Mouse (Mus musculus) natural killer cell, adult 2 months (primary cell): Measurements from ENCODE around the gene A730009L09Rik.

Source experiments
- DNase-seq, 2 experiments: peaks; one replicate each; pipeline ENCODE4 v3.0.0; 2022; ENCODE audit warnings: low spot score in 2 of 2

A730009L09Rik gene

GRCm38 (mm10) chr16:84514821-84515220 lies at the start of gene A730009L09Rik:
Gene A730009L09Rik, plus strand, starts transcription at chr16:84515121.
- DNase-seq: no peak

DNA sequence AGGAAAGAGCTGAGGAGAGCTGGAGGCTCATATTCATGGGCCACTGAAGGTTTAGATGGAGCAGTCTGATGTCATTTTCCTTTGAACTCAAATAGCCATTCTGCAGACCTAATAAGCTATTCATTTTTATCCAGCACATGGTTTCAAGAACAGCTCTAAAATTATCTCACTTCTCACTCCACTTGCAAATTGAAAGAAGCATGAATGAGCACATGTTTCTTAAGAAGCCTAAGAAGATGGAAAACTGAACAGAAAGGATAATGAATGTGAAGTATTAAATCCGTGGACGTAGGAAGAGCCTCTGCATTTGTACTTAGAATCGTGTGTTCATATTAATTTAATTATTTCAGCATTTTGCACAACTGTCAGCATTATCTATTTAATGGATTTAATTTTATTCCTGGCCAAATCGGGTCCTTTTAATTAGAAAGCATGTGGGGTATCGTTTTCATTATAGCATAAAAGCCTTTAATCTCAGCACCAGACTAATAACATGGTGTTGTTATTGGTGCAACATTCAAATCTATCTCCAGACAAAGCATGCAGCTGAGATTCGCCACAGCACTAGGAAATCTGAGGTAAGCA lies 49.2 kb upstream of the A730009L09Rik start:
- no peak for DNase-seq

DNA sequence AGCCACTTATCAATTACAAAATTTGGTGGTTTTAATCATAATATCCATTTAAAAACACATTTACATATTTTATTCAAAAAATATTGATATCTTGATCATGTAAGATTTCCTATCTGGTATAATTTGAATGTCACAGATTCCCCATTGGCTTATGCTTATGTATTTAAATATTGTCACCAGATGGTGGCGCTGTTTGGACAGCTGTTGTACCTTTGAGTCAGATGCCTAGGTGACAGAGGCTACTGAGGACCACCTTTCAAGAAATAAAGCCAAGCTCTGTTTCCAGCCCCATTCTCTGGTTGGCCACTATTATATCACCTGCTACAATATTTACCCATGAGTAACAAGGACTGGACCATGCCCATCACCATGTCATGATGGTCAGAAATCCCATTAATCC lies 46.0 kb upstream of the A730009L09Rik start:
- no peak for DNase-seq

GRCm38 (mm10) chr16:84469994-84470393 lies 44.9 kb upstream of the A730009L09Rik start:
- DNase-seq: no peak

DNA sequence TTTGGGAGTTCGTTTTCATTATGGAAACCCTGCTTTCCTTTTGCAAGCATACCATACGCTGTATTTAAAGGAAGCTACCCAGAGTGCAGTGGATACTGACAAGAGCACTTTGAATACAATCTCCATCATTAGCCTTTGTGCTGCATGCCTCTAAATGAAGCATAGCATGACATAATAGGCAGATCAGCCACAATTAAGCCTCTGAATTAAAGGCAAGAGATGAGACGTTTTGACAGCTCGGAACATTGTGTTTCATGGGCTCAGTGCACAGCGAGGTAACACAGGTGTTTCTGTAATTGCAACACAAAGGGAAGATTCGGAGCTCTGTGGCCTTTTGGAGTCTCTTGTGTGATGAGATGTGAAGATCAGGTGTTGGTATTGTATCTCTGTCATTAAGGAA lies 41.5 kb upstream of the A730009L09Rik start:
- no peak for DNase-seq

DNA sequence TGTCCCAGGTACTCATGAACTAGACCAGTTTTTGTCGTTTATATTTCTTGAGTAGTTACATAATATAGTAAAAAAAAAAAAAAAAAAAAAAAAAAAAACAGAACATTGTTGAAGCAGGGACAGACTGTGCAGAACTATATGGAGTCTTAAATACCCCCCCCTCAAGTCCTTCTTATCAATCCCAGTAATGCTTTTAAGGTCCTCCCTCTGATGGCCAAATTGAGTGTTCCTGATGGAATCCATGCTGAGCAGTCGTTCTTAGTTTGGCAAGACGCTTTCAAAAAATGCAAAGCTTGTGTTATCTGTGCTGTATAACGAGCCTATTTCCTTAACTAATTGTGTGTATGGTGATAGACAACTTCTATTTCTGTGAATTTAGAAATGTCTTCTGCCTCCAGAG lies 40.2 kb upstream of the A730009L09Rik start:
- no peak for DNase-seq

DNA sequence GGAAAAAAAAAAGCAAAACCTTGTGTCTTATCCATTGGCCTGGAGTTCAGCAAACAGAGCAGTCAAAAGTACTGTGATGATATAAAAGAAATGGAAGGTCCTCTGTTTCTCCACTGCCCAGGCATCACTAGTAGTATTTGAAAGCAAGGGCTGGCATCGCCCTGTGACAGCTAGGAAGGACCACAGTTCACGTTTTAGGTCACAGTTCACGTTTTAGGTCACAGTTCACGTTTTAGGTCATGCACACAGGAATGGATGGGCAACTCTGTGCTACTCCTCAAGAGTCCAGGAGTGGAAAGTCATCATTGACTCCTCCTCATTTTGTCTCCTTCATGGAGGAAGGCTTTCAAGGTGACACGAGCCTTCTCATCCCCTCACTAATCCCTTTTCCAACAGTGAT lies 38.0 kb upstream of the A730009L09Rik start:
- no peak for DNase-seq

DNA sequence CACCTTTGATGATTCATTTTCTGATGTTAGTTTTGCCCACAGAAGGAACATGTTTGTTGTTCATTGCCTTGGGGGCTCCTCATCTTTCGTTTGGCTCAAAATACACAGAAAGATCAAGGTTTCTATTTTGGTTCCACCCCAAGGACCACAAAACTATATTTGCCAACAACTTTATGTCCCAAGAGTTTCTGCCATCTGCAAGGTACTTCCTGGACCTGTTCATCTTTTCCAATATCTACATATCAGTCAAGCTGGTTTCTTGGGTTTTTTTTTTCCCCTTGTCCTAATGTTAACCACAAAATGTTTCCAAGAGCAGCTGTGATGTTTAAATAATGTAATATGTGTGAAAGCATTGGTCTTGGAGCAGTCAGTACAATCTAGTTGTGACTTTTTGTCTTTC lies 37.4 kb upstream of the A730009L09Rik start:
- no peak for DNase-seq

DNA sequence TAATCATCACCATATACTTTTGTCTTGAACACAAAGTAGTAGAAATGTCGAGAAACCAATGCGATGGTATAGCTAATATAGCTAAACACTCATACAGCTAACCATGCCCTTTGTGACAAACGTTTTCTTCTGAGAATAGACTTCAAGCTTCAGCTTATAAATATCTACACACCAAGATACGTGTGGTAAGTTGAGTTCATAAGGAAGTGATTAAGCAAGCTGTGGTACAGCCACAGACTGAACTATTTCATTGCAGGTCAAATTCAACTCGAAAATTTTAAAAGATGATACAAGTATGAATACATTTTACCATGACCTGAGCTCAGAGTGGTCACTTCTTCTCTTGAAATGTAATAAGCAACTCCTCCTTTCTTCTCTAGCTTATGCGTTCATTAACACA lies 37.0 kb upstream of the A730009L09Rik start:
- DNase-seq: no peak

GRCm38 (mm10) chr16:84485931-84486330 lies 29.0 kb upstream of the A730009L09Rik start:
- DNase-seq: no peak

GRCm38 (mm10) chr16:84494818-84495217 lies 20.1 kb upstream of the A730009L09Rik start:
- no peak for DNase-seq

GRCm38 (mm10) chr16:84495438-84495837 lies 19.5 kb upstream of the A730009L09Rik start:
- no peak for DNase-seq

- no peak for DNase-seq
Measured at GRCm38 (mm10) chr16:84507681-84508080, 7.2 kb upstream of the A730009L09Rik start.

GRCm38 (mm10) chr16:84521975-84522635 lies 7.2 kb downstream of the A730009L09Rik start:
- DNase-seq: no peak

DNA sequence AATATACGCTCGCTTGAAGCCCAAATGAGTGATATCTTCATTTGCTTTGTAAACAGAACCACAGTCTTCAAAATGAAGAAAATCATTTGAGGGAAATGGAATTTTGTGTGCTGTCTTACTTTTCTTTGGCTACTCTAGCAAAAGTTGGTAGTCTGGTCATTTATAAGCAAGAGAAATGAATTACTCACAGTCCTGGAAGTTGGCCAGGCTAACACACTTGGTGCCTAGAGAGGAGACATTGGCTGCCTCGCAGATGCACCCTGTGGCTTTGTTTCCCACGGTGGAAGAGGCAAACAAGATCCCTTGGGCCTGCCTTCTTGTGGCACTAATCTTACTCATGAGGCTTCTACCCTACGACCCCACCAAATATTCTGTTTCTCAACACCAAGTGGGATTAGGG lies 8.1 kb downstream of the A730009L09Rik start:
- no peak for DNase-seq

DNA sequence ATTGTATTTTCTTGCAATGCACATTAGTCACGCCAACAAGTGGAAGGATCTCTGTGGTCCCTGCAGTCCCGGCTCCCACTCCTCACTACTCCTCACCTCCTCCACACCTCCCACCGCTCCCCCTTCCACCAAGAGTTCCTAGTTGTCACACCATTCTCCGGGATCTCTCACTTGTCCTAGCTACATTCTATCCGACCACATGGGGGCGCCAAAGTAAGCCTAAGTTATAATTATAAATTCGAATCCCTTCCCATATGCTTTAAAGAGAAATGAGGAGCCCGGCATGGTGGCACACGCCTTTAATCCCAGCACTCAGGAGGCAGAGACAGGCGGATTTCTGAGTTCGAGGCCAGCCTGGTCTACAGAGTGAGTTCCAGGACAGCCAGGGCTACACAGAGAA lies 12.5 kb downstream of the A730009L09Rik start:
- DNase-seq: peak; percentile 16 to 40

GRCm38 (mm10) chr16:84532803-84533202 lies 17.9 kb downstream of the A730009L09Rik start:
- no peak for DNase-seq

- DNase-seq: no peak
Measured at GRCm38 (mm10) chr16:84546059-84546458, 31.1 kb downstream of the A730009L09Rik start.

DNA sequence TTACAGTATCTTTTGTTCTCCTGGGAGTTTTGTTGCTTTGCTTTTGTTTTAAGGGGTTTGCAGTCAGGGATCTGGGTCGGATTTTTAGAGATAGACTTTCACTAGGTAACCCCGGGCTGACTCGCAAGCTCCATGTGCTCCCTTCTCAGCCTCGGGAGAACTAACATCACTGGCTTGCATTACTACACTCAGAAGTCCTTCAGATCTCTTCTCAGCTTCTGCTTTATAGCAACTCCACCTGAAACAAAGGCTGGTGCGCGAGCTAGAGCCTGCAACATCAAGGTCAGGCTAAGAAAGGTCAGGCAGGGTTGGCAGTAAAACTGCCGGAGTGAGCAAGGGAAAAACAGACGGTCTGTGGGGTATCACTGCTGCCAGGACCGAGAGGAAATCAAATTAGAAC lies 34.2 kb downstream of the A730009L09Rik start:
- no peak for DNase-seq

DNA sequence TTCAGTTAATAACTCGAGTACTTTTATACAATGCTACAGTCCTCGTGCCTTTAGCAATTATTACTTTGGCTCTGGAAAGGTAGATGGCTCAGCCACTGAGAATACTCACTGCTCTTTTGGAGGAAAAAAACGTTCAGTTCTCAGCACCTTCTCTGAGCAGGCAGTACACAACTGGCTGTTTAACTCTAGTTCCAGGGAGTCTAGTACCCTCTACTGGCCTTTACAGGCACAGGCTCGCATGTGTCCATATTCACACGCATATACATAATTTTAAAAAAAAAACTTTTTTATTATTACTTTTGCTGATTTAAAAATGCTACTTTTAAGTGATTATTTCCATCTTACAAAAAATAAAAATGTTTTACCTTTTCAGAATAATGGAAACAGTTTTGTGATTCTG lies 35.5 kb downstream of the A730009L09Rik start:
- DNase-seq: no peak

GRCm38 (mm10) chr16:84553981-84554380 lies 39.1 kb downstream of the A730009L09Rik start:
- no peak for DNase-seq

GRCm38 (mm10) chr16:84558113-84558917 lies 43.4 kb downstream of the A730009L09Rik start:
- no peak for DNase-seq
